Mouse (Mus musculus) limb, embryonic 13.5 days (tissue): ENCODE measurements around the gene Lcn10. TPM values are rescaled to one million over a fixed set of nuclear protein-coding genes. Genes with fewer than 3 reads are reported as not detected.

Experiments used
- ATAC-seq: fragments of 200-750 bp; cut with Nextera tagmentation; 2 replicates; pipeline ENCODE4 v1.8.0; 2017; ENCODE audit warnings: low read depth, moderate number of reproducible peaks, moderate TSS enrichment; ENCODE audit not compliant: low FRiP score
- H3K27ac ChIP-seq: fragments of 300-500 bp; sonication (generic); 2 replicates; pipeline ENCODE4 v1.5.1; 2015; ENCODE audit warnings: inconsistent platforms, mild to moderate bottlenecking, moderate library complexity
- H3K27me3 ChIP-seq: fragments of 300-500 bp; sonication (generic); 2 replicates; pipeline ENCODE4 v1.6.1; 2015; ENCODE audit warnings: mild to moderate bottlenecking, inconsistent platforms
- H3K36me3 ChIP-seq: fragments of 300-500 bp; sonication (generic); 2 replicates; pipeline ENCODE4 v1.6.1; 2015; ENCODE audit warnings: inconsistent platforms, mild to moderate bottlenecking, moderate library complexity
- H3K4me1 ChIP-seq: fragments of 300-500 bp; sonication (generic); 2 replicates; pipeline ENCODE4 v1.6.1; 2015; ENCODE audit warnings: inconsistent platforms
- H3K4me2 ChIP-seq: fragments of 300-500 bp; sonication (generic); replicated peaks from 2 replicates; pipeline ENCODE4 v1.6.1; 2015; ENCODE audit warnings: inconsistent platforms, mild to moderate bottlenecking, moderate library complexity
- H3K4me3 ChIP-seq: fragments of 300-500 bp; sonication (generic); 2 replicates; pipeline ENCODE4 v1.5.1; 2015; ENCODE audit warnings: moderate library complexity, mild to moderate bottlenecking, inconsistent platforms
- H3K9ac ChIP-seq: fragments of 300-500 bp; sonication (generic); 2 replicates; pipeline ENCODE4 v1.6.1; 2015; ENCODE audit warnings: mild to moderate bottlenecking, inconsistent platforms
- H3K9me3 ChIP-seq: fragments of 300-500 bp; sonication (generic); 2 replicates; pipeline ENCODE4 v1.6.1; 2016; ENCODE audit warnings: inconsistent platforms
- WGBS: fragments of 180-500 bp; shearing (Covaris S2); methylation state at CpG from one replicate; pipeline ENCODE4 v1.1.7; 2015; 5-methylcytosine and 5-hydroxymethylcytosine counted together
- polyA plus RNA-seq: library from polyadenylated mRNA; unstranded; fragments of >200 nt; fragmentation: Nextera tagmentation; extraction: Ambion mirVana; gene quantifications from 2 replicates; pipeline ENCODE4 v1.2.1, GENCODE M21; 2015

The Lcn10 gene
- not detected in 2 replicates for polyA plus RNA-seq

- Histone ChIP-seq H3K4me3 (no peak within 1 kb of the TSS), H3K27ac (no peak within 1 kb of the TSS), H3K9ac (no peak within 1 kb of the TSS), H3K9me3 (no peaks in the 10 kb centered on the region), H3K4me2 (no peak within 1 kb of the TSS), H3K4me1 (no peaks in the 10 kb centered on the region), H3K27me3 (no peaks in the 10 kb centered on the region), H3K36me3 (no peaks in the 10 kb centered on the region)
- 70% methylated on average over 2 of the region's 2 CpGs for WGBS
- no peak for ATAC-seq
Observed at GRCm38 (mm10) chr2:25682426-25682825, at the start of gene Lcn10. Gene Lcn10 (plus strand): TSS chr2:25682726.

GRCm38 (mm10) chr2:25633616-25634015 is 48.9 kb upstream of the Lcn10 start:
- Histone ChIP-seq H3K4me2 (no peak overlapping the region), H3K4me3 (no peak overlapping the region), H3K4me1 (no peaks in the 10 kb centered on the region), H3K27ac (no peak overlapping the region), H3K36me3 (no peaks in the 10 kb centered on the region), H3K9me3 (no peaks in the 10 kb centered on the region), H3K27me3 (no peaks in the 10 kb centered on the region), H3K9ac (no peak overlapping the region)
- ATAC-seq, result no peak
- 79% methylated on average over 3 of the region's 3 CpGs for WGBS

GRCm38 (mm10) chr2:25634046-25634445 is 48.5 kb upstream of the Lcn10 start:
- Histone ChIP-seq H3K36me3 (no peaks in the 10 kb centered on the region), H3K4me1 (no peaks in the 10 kb centered on the region), H3K27me3 (no peaks in the 10 kb centered on the region), H3K9ac (no peak overlapping the region), H3K4me3 (no peak overlapping the region), H3K9me3 (no peaks in the 10 kb centered on the region), H3K27ac (no peak overlapping the region), H3K4me2 (no peak overlapping the region)
- no peak for ATAC-seq
- WGBS, result 39% methylated on average over 1 of the region's 1 CpGs

DNA sequence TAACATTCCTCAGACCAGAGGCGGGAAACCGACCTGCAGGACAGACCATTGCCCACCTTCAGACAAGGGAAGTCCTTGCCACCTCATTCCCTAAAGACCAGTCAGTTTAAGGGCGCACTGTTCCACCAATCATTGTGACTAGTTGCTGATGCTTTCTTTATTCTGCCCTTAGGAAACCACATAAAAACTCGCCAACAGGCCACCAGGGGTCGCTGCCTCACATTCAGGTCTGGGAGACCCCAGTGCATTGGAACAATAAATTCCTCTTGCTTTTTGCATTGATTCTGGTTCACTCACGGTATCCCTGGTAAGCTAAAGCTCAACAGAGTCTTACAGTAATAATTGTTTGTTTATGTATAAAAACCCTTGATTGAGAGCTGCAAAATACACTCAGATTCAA is 42.6 kb upstream of the Lcn10 start:
- Histone ChIP-seq H3K27ac (no peak overlapping the region), H3K9ac (no peak overlapping the region), H3K4me3 (no peak overlapping the region), H3K36me3 (no peaks in the 10 kb centered on the region), H3K27me3 (0 out of 2 replicates have a peak, but pooled peaks cover 3% of the 10 kb centered on the region), H3K4me2 (no peak overlapping the region), H3K4me1 (no peaks in the 10 kb centered on the region), H3K9me3 (no peaks in the 10 kb centered on the region)
- WGBS, result 14% methylated on average over 6 of the region's 6 CpGs
- no peak for ATAC-seq

DNA sequence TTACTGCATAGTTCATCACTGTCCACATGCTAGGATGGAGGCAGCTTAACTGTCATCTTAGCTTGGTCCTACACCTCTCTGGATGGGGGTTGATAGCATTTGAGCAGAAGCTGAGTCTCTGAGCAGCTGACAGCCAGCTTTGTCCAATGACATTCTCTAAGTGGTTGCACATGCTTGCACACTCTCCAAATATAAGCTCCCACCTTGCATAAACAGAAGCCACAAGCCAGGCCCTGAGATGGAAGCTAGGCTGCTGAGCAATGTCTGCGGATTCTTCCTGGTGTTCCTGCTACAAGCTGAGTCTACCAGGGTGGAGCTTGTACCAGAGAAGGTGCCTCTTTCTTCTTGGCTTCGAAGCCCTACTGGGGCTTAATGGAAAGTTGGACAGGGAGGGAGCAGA is 29.6 kb upstream of the Lcn10 start, which contains the start of gene Lcn8:
Lcn8 (plus strand) TSS at position 219 of the 400 bp plus-strand sequence.
- H3K9ac ChIP-seq, result no peak within 1 kb of the TSS
- 81% methylated on average over 2 of the region's 2 CpGs for WGBS
- H3K9me3 ChIP-seq, result no peaks in the 10 kb centered on the region
- no peak within 1 kb of the TSS for H3K27ac ChIP-seq
- H3K4me1 ChIP-seq, result no peaks in the 10 kb centered on the region
- H3K27me3 ChIP-seq, result no peaks in the 10 kb centered on the region
- H3K4me3 ChIP-seq, result no peak within 1 kb of the TSS
- no peak for ATAC-seq
- no peak within 1 kb of the TSS for H3K4me2 ChIP-seq
- no peaks in the 10 kb centered on the region for H3K36me3 ChIP-seq

DNA sequence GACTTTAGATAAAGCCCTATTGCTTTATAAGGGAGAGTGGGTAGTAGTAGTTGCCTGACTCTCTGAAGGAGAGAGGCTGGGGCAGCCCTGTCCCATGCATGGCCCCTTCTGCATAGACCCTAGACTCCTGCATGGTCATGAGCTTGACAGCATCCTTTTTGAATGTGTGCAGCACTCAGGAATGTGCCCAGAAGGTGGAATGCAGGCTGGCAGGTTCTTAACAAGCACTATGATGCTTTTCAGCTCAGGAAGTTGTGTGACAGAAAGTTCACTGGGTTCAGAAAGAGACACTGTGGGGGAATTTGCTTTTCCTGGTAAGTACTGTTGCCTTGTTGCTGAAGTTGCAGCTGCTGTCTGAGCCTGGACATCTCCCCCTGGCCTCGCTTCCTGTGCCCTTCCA is 28.0 kb upstream of the Lcn10 start:
- Histone ChIP-seq H3K4me3 (no peak overlapping the region), H3K4me1 (no peaks in the 10 kb centered on the region), H3K36me3 (no peaks in the 10 kb centered on the region), H3K9me3 (no peaks in the 10 kb centered on the region), H3K4me2 (no peak overlapping the region), H3K9ac (no peak overlapping the region), H3K27me3 (no peaks in the 10 kb centered on the region), H3K27ac (no peak overlapping the region)
- WGBS, result 67% methylated on average over 1 of the region's 1 CpGs
- no peak for ATAC-seq

DNA sequence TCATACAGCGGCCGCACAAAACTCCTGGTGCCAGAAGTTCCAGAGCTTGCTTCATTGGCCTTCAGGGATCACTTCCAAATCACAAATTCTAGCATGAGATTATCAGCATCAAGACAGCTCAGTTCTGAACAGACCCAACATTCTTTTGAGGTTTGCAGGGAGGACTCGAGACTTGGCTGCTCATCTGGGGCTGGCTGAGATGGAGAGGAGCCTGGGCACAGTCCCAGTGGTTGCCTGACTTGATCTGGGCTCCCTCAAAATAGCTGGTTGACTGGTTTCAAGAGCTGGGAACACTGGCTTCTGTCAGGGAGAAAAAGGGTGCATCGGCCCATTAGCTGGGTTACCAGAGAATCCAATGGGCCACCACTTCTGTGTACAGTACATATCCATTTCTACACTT is 25.8 kb upstream of the Lcn10 start:
- 83% methylated on average over 4 of the region's 4 CpGs for WGBS
- no peak for ATAC-seq
- no peak overlapping the region for H3K4me2 ChIP-seq

GRCm38 (mm10) chr2:25657246-25657645 is 25.3 kb upstream of the Lcn10 start:
- no peak overlapping the region for H3K4me2 ChIP-seq
- 91% methylated on average over 4 of the region's 4 CpGs for WGBS
- no peak overlapping the region for H3K9ac ChIP-seq
- H3K4me1 ChIP-seq, result no peaks in the 10 kb centered on the region
- no peak overlapping the region for H3K4me3 ChIP-seq
- H3K9me3 ChIP-seq, result no peaks in the 10 kb centered on the region
- ATAC-seq, result no peak
- H3K27ac ChIP-seq, result no peak overlapping the region
- no peaks in the 10 kb centered on the region for H3K27me3 ChIP-seq
- no peaks in the 10 kb centered on the region for H3K36me3 ChIP-seq

More for the DNA sequence above, 25.8 kb upstream of the Lcn10 start:
- Histone ChIP-seq H3K4me3 (no peak overlapping the region), H3K36me3 (no peaks in the 10 kb centered on the region), H3K9me3 (no peaks in the 10 kb centered on the region), H3K27ac (no peak overlapping the region), H3K9ac (no peak overlapping the region), H3K4me1 (no peaks in the 10 kb centered on the region), H3K27me3 (no peaks in the 10 kb centered on the region)

DNA sequence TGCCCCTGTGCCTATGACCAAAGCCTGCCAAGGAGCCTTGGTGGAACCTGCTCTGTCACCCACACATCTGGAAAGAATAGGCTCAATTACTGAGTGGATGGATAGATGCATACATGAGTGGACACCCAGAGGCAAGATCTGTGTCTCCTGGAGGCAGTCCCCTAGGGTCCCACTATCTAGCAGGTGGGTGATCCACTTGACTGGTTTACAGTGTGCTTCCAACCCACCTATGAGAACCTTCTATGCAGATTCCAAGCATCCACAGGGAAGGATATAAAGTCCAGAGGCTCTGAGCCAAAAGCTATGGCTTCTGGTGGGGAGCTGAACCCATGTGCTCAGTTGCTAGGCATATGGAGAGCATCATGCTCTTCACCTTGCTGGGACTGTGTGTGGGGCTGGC is 24.9 kb upstream of the Lcn10 start, which contains the start of gene Lcn5:
Lcn5 (plus strand) TSS at position 301 of the 400 bp plus-strand sequence.
- Histone ChIP-seq H3K36me3 (no peaks in the 10 kb centered on the region), H3K4me3 (no peak within 1 kb of the TSS), H3K27ac (no peak within 1 kb of the TSS), H3K9ac (no peak within 1 kb of the TSS), H3K4me1 (no peaks in the 10 kb centered on the region), H3K27me3 (no peaks in the 10 kb centered on the region), H3K9me3 (no peaks in the 10 kb centered on the region), H3K4me2 (no peak within 1 kb of the TSS)
- ATAC-seq, result no peak

- Histone ChIP-seq H3K36me3 (no peaks in the 10 kb centered on the region), H3K4me1 (no peaks in the 10 kb centered on the region), H3K27me3 (no peaks in the 10 kb centered on the region), H3K4me2 (no peak overlapping the region), H3K9ac (no peak overlapping the region), H3K27ac (no peak overlapping the region), H3K9me3 (no peaks in the 10 kb centered on the region), H3K4me3 (no peak overlapping the region)
- ATAC-seq, result no peak
- 86% methylated on average over 8 of the region's 8 CpGs for WGBS
Observed at GRCm38 (mm10) chr2:25660279-25660678, 22.2 kb upstream of the Lcn10 start.

GRCm38 (mm10) chr2:25661245-25661970 is 21.1 kb upstream of the Lcn10 start:
- no peak; the same call in 1 of the 2 replicates for ATAC-seq
- Histone ChIP-seq H3K9me3 (no peaks in the 10 kb centered on the region), H3K4me2 (no peak overlapping the region), H3K36me3 (no peaks in the 10 kb centered on the region), H3K4me1 (no peaks in the 10 kb centered on the region), H3K9ac (no peak overlapping the region), H3K27me3 (no peaks in the 10 kb centered on the region), H3K27ac (no peak overlapping the region), H3K4me3 (no peak overlapping the region)
- 88% methylated on average over 6 of the region's 6 CpGs for WGBS

DNA sequence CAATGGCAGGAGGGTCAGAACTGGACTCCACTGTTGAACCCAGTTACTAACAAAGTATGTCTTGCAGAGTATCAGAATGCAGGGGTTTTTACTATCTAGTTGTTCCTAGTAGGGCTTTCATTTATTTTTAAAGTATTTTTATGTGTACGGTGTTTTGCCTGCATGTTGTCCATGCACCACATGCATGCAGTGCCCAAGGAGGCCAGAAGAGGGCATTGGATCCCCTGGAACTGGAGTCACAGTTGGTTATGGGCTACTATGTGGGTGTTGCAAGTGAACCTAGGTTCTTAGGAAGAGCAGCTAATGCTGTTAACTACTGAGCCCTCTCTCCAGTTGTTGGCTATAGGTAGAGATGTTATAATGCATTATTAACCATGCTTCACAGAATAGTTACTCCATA is 19.0 kb upstream of the Lcn10 start:
- ATAC-seq, result no peak
- Histone ChIP-seq H3K27me3 (no peaks in the 10 kb centered on the region), H3K4me2 (no peak overlapping the region), H3K4me3 (no peak overlapping the region), H3K9me3 (no peaks in the 10 kb centered on the region), H3K27ac (no peak overlapping the region), H3K4me1 (no peaks in the 10 kb centered on the region), H3K9ac (no peak overlapping the region), H3K36me3 (no peaks in the 10 kb centered on the region)
- WGBS, result 73% methylated on average over 1 of the region's 1 CpGs

DNA sequence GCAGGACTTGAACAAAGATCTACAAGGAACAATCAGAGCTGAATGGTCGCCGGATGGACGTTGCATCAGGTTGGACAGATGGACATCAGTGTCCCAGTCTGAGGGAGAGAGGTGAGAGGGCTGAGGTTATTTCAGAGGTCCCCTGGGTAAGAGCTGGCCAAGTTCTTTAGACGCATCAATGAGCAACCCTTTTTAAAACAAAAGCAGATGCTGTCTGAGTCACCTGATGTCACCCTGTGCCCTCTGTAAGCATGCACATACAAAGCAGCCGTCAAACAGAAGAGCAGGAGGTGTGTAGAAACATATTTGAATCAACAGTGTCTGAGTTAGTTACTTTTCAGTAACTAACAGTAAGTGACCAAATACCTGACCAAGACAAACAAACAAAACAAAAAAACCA is 18.4 kb upstream of the Lcn10 start:
- no peak for ATAC-seq
- H3K27ac ChIP-seq, result no peak overlapping the region

More for the DNA sequence above, 18.4 kb upstream of the Lcn10 start:
- Histone ChIP-seq H3K36me3 (no peaks in the 10 kb centered on the region), H3K9me3 (no peaks in the 10 kb centered on the region), H3K4me2 (no peak overlapping the region), H3K4me3 (no peak overlapping the region), H3K4me1 (no peaks in the 10 kb centered on the region), H3K27me3 (no peaks in the 10 kb centered on the region), H3K9ac (no peak overlapping the region)
- WGBS, result 83% methylated on average over 5 of the region's 5 CpGs
